Mouse (Mus musculus): ENCODE measurements around the gene Mrps11.

- no peak for TF ChIP-seq CTCF (IDR thresholded peaks at IDR 0.05)
- no peak for TF ChIP-seq POLR2A (IDR thresholded peaks at IDR 0.05; ENCODE audit: insufficient read depth, low read depth, low read length)
- TF ChIP-seq EP300 (IDR thresholded peaks at IDR 0.05; ENCODE audit: insufficient read depth, low read depth, low read length) = no peak
Measured at GRCm38 (mm10) chr7:78835656-78836055, 52.7 kb downstream of the Mrps11 start.

Data from heart, adult 2 months (tissue).